Comparison of ENCODE assay signal across 17 mouse cellular contexts in genomic region chr9:71567391-71567790, GRCm38 (mm10). TPM values are rescaled to one million over a fixed set of nuclear protein-coding genes. Genes with fewer than 3 reads are reported as not detected.
A peak's percentile ranks its signal among the peaks of the same experiment; 100 is the strongest.
DNase-seq lines count a peak whose midpoint lies in the region; ATAC-seq and TF ChIP-seq lines count a peak whose summit lies in the region.
"Had no signal": no experiment of that assay in that cellular context is flagged by ENCODE, and none has a peak within 500 bp of the region (broad histone marks: within the 10 kb centered on the region; RNA-seq: fewer than 3 reads in every experiment).

No protein-coding gene starts in this region.

- no peak overlapping the region for H3K4me2 ChIP-seq in heart, embryonic 12.5 days
- no peak overlapping the region for H3K4me2 ChIP-seq in lung, embryonic 16.5 days (ENCODE audit: low read depth, low read length)
- H3K4me2 ChIP-seq in stomach, embryonic 15.5 days = no peak overlapping the region
- H3K4me2 ChIP-seq: embryonic facial prominence, embryonic 12.5 days; forebrain, embryonic 12.5 days; hindbrain, embryonic 15.5 days had no signal

- peaks cover 22% of the 10 kb centered on the region for H3K4me1 ChIP-seq in heart, adult 2 months (ENCODE audit: control insufficient read depth, insufficient read depth, low read length)
- peaks cover 28% of the 10 kb centered on the region for H3K4me1 ChIP-seq in heart, embryonic 12.5 days (replicated peaks)
- H3K4me1 ChIP-seq in lung, embryonic 16.5 days (replicated peaks; ENCODE audit: control insufficient read depth, insufficient read depth, low read length) = peaks cover 12% of the 10 kb centered on the region
- H3K4me1 ChIP-seq in brown adipose tissue, adult 24 weeks (ENCODE audit: control insufficient read depth, insufficient read depth, insufficient read length, low read length) = peaks cover 18% of the 10 kb centered on the region
- peaks cover 5% of the 10 kb centered on the region for H3K4me1 ChIP-seq in stomach, embryonic 15.5 days
- H3K4me1 ChIP-seq: hindbrain, embryonic 15.5 days had no signal

- 23% methylated on average over 3 of the region's 3 CpGs for WGBS in heart, adult 2 months
- WGBS in heart, embryonic 12.5 days = 52% methylated on average over 3 of the region's 3 CpGs
- 41% methylated on average over 3 of the region's 3 CpGs for WGBS in lung, embryonic 16.5 days
- 55% methylated on average over 3 of the region's 3 CpGs for WGBS in stomach, embryonic 15.5 days

- 0 out of 2 replicates have a peak, but pooled peaks have one; percentile 8 for TF ChIP-seq CTCF in heart, adult 2 months (IDR thresholded peaks at IDR 0.05)

- peaks cover 44% of the 10 kb centered on the region for H3K36me3 ChIP-seq in heart, adult 2 months (ENCODE audit: control insufficient read depth, insufficient read depth, low read length)
- H3K36me3 ChIP-seq in heart, embryonic 12.5 days = peaks cover 19% of the 10 kb centered on the region; the same call in 1 of the 2 replicates
- H3K36me3 ChIP-seq in lung, embryonic 16.5 days (ENCODE audit: control insufficient read depth, insufficient read depth, low read length) = no peaks in the 10 kb centered on the region
- H3K36me3 ChIP-seq in stomach, embryonic 15.5 days = no peaks in the 10 kb centered on the region
- H3K36me3 ChIP-seq: embryonic facial prominence, embryonic 12.5 days; forebrain, embryonic 12.5 days; hindbrain, embryonic 15.5 days had no signal

- TF ChIP-seq EP300 in heart, adult 2 months (IDR thresholded peaks at IDR 0.05; ENCODE audit: insufficient read depth, low read depth, low read length) = no peak

- intact Hi-C loops in heart, adult 2 months (cut with DNase I) = loop anchor here (2.0 kb wide), 1 partner anchor 17 kb away; no protein-coding TSS in a partner anchor

- TF ChIP-seq POLR2A in heart, adult 2 months (IDR thresholded peaks at IDR 0.05; ENCODE audit: insufficient read depth, low read depth, low read length) = no peak

- H3K9me3 ChIP-seq in heart, embryonic 12.5 days (replicated peaks) = no peaks in the 10 kb centered on the region
- H3K9me3 ChIP-seq in lung, embryonic 16.5 days (ENCODE audit: control insufficient read depth, low read length) = no peaks in the 10 kb centered on the region
- no peaks in the 10 kb centered on the region for H3K9me3 ChIP-seq in stomach, embryonic 15.5 days
- H3K9me3 ChIP-seq: embryonic facial prominence, embryonic 12.5 days; forebrain, embryonic 12.5 days; hindbrain, embryonic 15.5 days had no signal

- no peak for DNase-seq in heart, adult 2 months
- DNase-seq in lung, postnatal 14 days = no peak
- DNase-seq: adrenal gland, adult 2 months; adrenal gland, postnatal 25 days; cerebellum, adult 8-10 months; cerebellum, postnatal 14 days; embryo, embryonic 11 days had no signal

- no peak overlapping the region for H3K9ac ChIP-seq in heart, adult 2 months (ENCODE audit: low read depth, low read length)
- no peak overlapping the region for H3K9ac ChIP-seq in heart, embryonic 12.5 days
- H3K9ac ChIP-seq in lung, embryonic 16.5 days (ENCODE audit: low read length) = no peak overlapping the region
- no peak overlapping the region for H3K9ac ChIP-seq in stomach, embryonic 15.5 days
- H3K9ac ChIP-seq: embryonic facial prominence, embryonic 12.5 days; forebrain, embryonic 12.5 days; hindbrain, embryonic 15.5 days had no signal

- no peak overlapping the region for H3K4me3 ChIP-seq in heart, adult 2 months
- H3K4me3 ChIP-seq in heart, embryonic 12.5 days = no peak overlapping the region
- no peak overlapping the region for H3K4me3 ChIP-seq in lung, embryonic 16.5 days (ENCODE audit: low read length)
- no peak overlapping the region for H3K4me3 ChIP-seq in brown adipose tissue, adult 24 weeks (ENCODE audit: insufficient read depth, low read depth, low read length)
- no peak overlapping the region for H3K4me3 ChIP-seq in stomach, embryonic 15.5 days (replicated peaks)
- H3K4me3 ChIP-seq: embryonic facial prominence, embryonic 12.5 days; forebrain, embryonic 12.5 days; hindbrain, embryonic 15.5 days had no signal

- ATAC-seq in heart, embryonic 12.5 days (ENCODE audit: insufficient number of reproducible peaks, low FRiP score) = no peak
- ATAC-seq in lung, embryonic 16.5 days (ENCODE audit: low read depth) = peak; percentile 63; the same call in 1 of the 2 replicates
- ATAC-seq in stomach, embryonic 15.5 days (ENCODE audit: insufficient read depth, low FRiP score, low read depth) = no peak
- ATAC-seq in granulocyte monocyte progenitor cell, adult 5-6 weeks (replicated peaks; ENCODE audit: poor library complexity, severe bottlenecking) = no peak
- ATAC-seq: forebrain, embryonic 16.5 days; intestine, embryonic 16.5 days had no signal

- no peaks in the 10 kb centered on the region for H3K27me3 ChIP-seq in heart, adult 2 months (ENCODE audit: control insufficient read depth, insufficient read depth, low read length)
- H3K27me3 ChIP-seq in heart, embryonic 12.5 days (replicated peaks) = no peaks in the 10 kb centered on the region
- no peaks in the 10 kb centered on the region for H3K27me3 ChIP-seq in lung, embryonic 16.5 days (ENCODE audit: control insufficient read depth, insufficient read depth, low read depth, low read length)
- no peaks in the 10 kb centered on the region for H3K27me3 ChIP-seq in stomach, embryonic 15.5 days (replicated peaks)
- H3K27me3 ChIP-seq: embryonic facial prominence, embryonic 12.5 days; forebrain, embryonic 12.5 days; hindbrain, embryonic 15.5 days had no signal

- peak overlapping the region; percentile 79 for H3K27ac ChIP-seq in heart, adult 2 months
- no peak overlapping the region; the same call in 1 of the 2 replicates for H3K27ac ChIP-seq in heart, embryonic 12.5 days (ENCODE audit: poor library complexity, severe bottlenecking)
- H3K27ac ChIP-seq in lung, embryonic 16.5 days (ENCODE audit: low read length) = no peak overlapping the region; the same call in 1 of the 2 replicates
- peak overlapping the region; percentile 74; the same call in 1 of the 2 replicates for H3K27ac ChIP-seq in brown adipose tissue, adult 24 weeks (replicated peaks; ENCODE audit: low read depth, low read length)
- peak overlapping the region; percentile 18; the same call in 1 of the 2 replicates for H3K27ac ChIP-seq in stomach, embryonic 15.5 days
- H3K27ac ChIP-seq: embryonic facial prominence, embryonic 12.5 days; forebrain, embryonic 12.5 days; hindbrain, embryonic 15.5 days had no signal

- no peaks in the 10 kb centered on the region for H3K79me2 ChIP-seq in heart, adult 2 months (replicated peaks; ENCODE audit: control insufficient read depth, insufficient read depth, low read length)

RNA-seq across cellular contexts. Expression of gene Myzap, which starts 24.8 kb away (rescaled TPM):
- total RNA-seq in heart, adult 2 months (2021) = 100 to 1,000 TPM; 359 to 430 TPM
- 163 and 284 TPM in 2 replicates for polyA plus RNA-seq in heart, adult 2 months (2012; rRNA removed)
- 64.7 and 65.3 TPM in 2 replicates for polyA plus RNA-seq in heart, embryonic 12.5 days (2016; fragmentation: Nextera tagmentation; extraction: Ambion mirVana)
- polyA plus RNA-seq in lung, embryonic 16.5 days (2015; fragmentation: Nextera tagmentation; extraction: Ambion mirVana) = 65.8 and 66.7 TPM in 2 replicates
- 2.0 TPM in 2 replicates for polyA plus RNA-seq in brown adipose tissue, adult 24 weeks (2012; ENCODE audit: insufficient read depth, insufficient read length, missing spikeins)
- polyA plus RNA-seq in stomach, embryonic 15.5 days (2015; fragmentation: Nextera tagmentation; extraction: Ambion mirVana) = 11.6 and 12.2 TPM in 2 replicates
- total RNA-seq in granulocyte monocyte progenitor cell, adult 5-6 weeks (2014; fragmentation: Nextera tagmentation) = not detected in 2 replicates
- total RNA-seq in granulocyte monocyte progenitor cell, adult 5-6 weeks (2017) = 0.34 TPM in 1 of 2 replicates, not detected in the other

Comparison
In these comparisons a context has a peak if more than half of its experiments do, and no peak if none do; other contexts are left out.
1. H3K27ac ChIP-seq: peak in heart, adult 2 months (single experiment), brown adipose tissue, adult 24 weeks (single experiment) and stomach, embryonic 15.5 days (single experiment); none in heart, embryonic 12.5 days (single experiment) and lung, embryonic 16.5 days (single experiment).